Mouse (Mus musculus): Measurements from ENCODE around the gene Prg3.

Prg3 gene

GRCm38 (mm10) chr2:84980188-84980587 lies 7.8 kb upstream of the Prg3 start, which contains the start of gene Prg2:
TSS of gene Prg2 (plus strand) at chr2:84980461.
- DNase-seq (ENCODE audit: low read depth, low spot score), result no peak

- DNase-seq (ENCODE audit: low read depth, low spot score), result no peak
Observed at GRCm38 (mm10) chr2:84996376-84996775, 8.4 kb downstream of the Prg3 start.

- DNase-seq (ENCODE audit: low read depth, low spot score), result no peak
Observed at GRCm38 (mm10) chr2:84999486-85000181, 11.6 kb downstream of the Prg3 start.

GRCm38 (mm10) chr2:85001497-85001896 lies 13.5 kb downstream of the Prg3 start:
- no peak for DNase-seq (ENCODE audit: low read depth, low spot score)

- peak; percentile 9 for DNase-seq (ENCODE audit: low read depth, low spot score)
Observed at GRCm38 (mm10) chr2:85002575-85002974, 14.6 kb downstream of the Prg3 start.

GRCm38 (mm10) chr2:85004341-85004740 lies 16.3 kb downstream of the Prg3 start:
- DNase-seq (ENCODE audit: low read depth, low spot score), result no peak

- DNase-seq (ENCODE audit: low read depth, low spot score), result no peak
Observed at GRCm38 (mm10) chr2:85006600-85006999, 18.6 kb downstream of the Prg3 start.

GRCm38 (mm10) chr2:85007729-85008128 lies 19.7 kb downstream of the Prg3 start:
- peak; percentile 27 for DNase-seq (ENCODE audit: low read depth, low spot score)

GRCm38 (mm10) chr2:85009212-85009611 lies 21.2 kb downstream of the Prg3 start:
- DNase-seq (ENCODE audit: low read depth, low spot score), result no peak

- no peak for DNase-seq (ENCODE audit: low read depth, low spot score)
Observed at GRCm38 (mm10) chr2:85011906-85012604, 24.0 kb downstream of the Prg3 start.

- no peak for DNase-seq (ENCODE audit: low read depth, low spot score)
Observed at GRCm38 (mm10) chr2:85012679-85013078, 24.7 kb downstream of the Prg3 start.

GRCm38 (mm10) chr2:85013826-85014587 lies 26.0 kb downstream of the Prg3 start:
- no peak for DNase-seq (ENCODE audit: low read depth, low spot score)

- DNase-seq (ENCODE audit: low read depth, low spot score), result no peak
Observed at GRCm38 (mm10) chr2:85014588-85014982, 26.6 kb downstream of the Prg3 start.

GRCm38 (mm10) chr2:85022043-85022442 lies 34.0 kb downstream of the Prg3 start:
- peak; percentile 58 for DNase-seq (ENCODE audit: low read depth, low spot score)

- no peak for DNase-seq (ENCODE audit: low read depth, low spot score)
Observed at GRCm38 (mm10) chr2:85026178-85026577, 38.2 kb downstream of the Prg3 start.

- no peak for DNase-seq (ENCODE audit: low read depth, low spot score)
Observed at GRCm38 (mm10) chr2:85027281-85027680, 39.3 kb downstream of the Prg3 start.

GRCm38 (mm10) chr2:85029897-85030296 lies 41.9 kb downstream of the Prg3 start:
- no peak for DNase-seq (ENCODE audit: low read depth, low spot score)

- no peak for DNase-seq (ENCODE audit: low read depth, low spot score)
Observed at GRCm38 (mm10) chr2:85030989-85031388, 43.0 kb downstream of the Prg3 start.

GRCm38 (mm10) chr2:85033121-85033520 lies 45.1 kb downstream of the Prg3 start:
- no peak for DNase-seq (ENCODE audit: low read depth, low spot score)

- DNase-seq (ENCODE audit: low read depth, low spot score), result no peak
Observed at GRCm38 (mm10) chr2:85034169-85034568, 46.2 kb downstream of the Prg3 start.

GRCm38 (mm10) chr2:85036507-85037046 lies 48.6 kb downstream of the Prg3 start:
- no peak for DNase-seq (ENCODE audit: low read depth, low spot score)
